Mouse (Mus musculus) bone marrow macrophage, adult 2 months (primary cell): ENCODE data around the gene Gm3278.
"Not testable (repeated sequence)": the region's sequence is repeated elsewhere in the genome, so short reads cannot be mapped to it uniquely, and the experiment has no call there.

Experiments used
- CTCF ChIP-seq: IDR thresholded peaks from 2 replicates; pipeline ENCODE4 v1.5.1; 2012; ENCODE audit warnings: low read depth, mild to moderate bottlenecking, low read length, moderate library complexity
- POLR2A ChIP-seq: IDR thresholded peaks from 2 replicates; pipeline ENCODE4 v1.6.1; 2012; ENCODE audit warnings: mild to moderate bottlenecking, low read depth, low read length, borderline replicate concordance

GRCm38 (mm10) chr14:4855299-4855980, 36.8 kb upstream of the Gm3278 start, which contains the start of gene Gm3264:
- TF ChIP-seq POLR2A, CTCF: not testable (repeated sequence)
